11 mouse cellular contexts compared by ENCODE assay signal in genomic region chr8:73201854-73202253, GRCm38 (mm10).
A peak's percentile ranks its signal among the peaks of the same experiment; 100 is the strongest.
DNase-seq lines count a peak whose midpoint lies in the region; ATAC-seq lines count a peak whose summit lies in the region.
"Had no signal": no experiment of that assay in that cellular context is flagged by ENCODE, and none has a peak within 500 bp of the region (broad histone marks: within the 10 kb centered on the region; RNA-seq: fewer than 3 reads in every experiment).

No protein-coding gene starts in this region.

- peak; percentile 9 to 20 for DNase-seq in cerebellum, postnatal 14 days
- DNase-seq in cerebellum, adult 9-11 months, result no peak
- DNase-seq in kidney, adult 9 months, result peak; percentile 26
- peak; percentile 9 for DNase-seq in thymus, postnatal 4 days
- no peak for DNase-seq in thymus, adult 18-20 months
- no peak for DNase-seq in left cerebral cortex, adult 18-20 months (ENCODE audit: low spot score in 2 of 2)
- DNase-seq: cerebellum, adult 18-20 months had no signal

- no peak overlapping the region for H3K9ac ChIP-seq in kidney, embryonic 14.5 days (ENCODE audit: low read depth, low read length)
- H3K9ac ChIP-seq: embryonic facial prominence, embryonic 15.5 days; limb, embryonic 12.5 days had no signal

- H3K4me2 ChIP-seq in kidney, embryonic 14.5 days (replicated peaks; ENCODE audit: low read depth, low read length), result no peak overlapping the region
- H3K4me2 ChIP-seq: embryonic facial prominence, embryonic 15.5 days; limb, embryonic 12.5 days had no signal

- H3K27ac ChIP-seq in kidney, embryonic 14.5 days (ENCODE audit: low read depth, low read length), result no peak overlapping the region
- H3K27ac ChIP-seq: embryonic facial prominence, embryonic 15.5 days; limb, embryonic 12.5 days had no signal

- H3K4me3 ChIP-seq in kidney, embryonic 14.5 days (ENCODE audit: low read length), result no peak overlapping the region
- H3K4me3 ChIP-seq: embryonic facial prominence, embryonic 15.5 days; limb, embryonic 12.5 days had no signal

- no peaks in the 10 kb centered on the region for H3K4me1 ChIP-seq in kidney, embryonic 14.5 days (ENCODE audit: control insufficient read depth, insufficient read depth, low read length)
- H3K4me1 ChIP-seq: embryonic facial prominence, embryonic 15.5 days; limb, embryonic 12.5 days had no signal

- no peaks in the 10 kb centered on the region for H3K36me3 ChIP-seq in kidney, embryonic 14.5 days (ENCODE audit: control insufficient read depth, insufficient read depth, low read length)
- H3K36me3 ChIP-seq: embryonic facial prominence, embryonic 15.5 days; limb, embryonic 12.5 days had no signal

- H3K27me3 ChIP-seq in kidney, embryonic 14.5 days (ENCODE audit: control insufficient read depth, insufficient read depth, low read length), result no peaks in the 10 kb centered on the region
- H3K27me3 ChIP-seq: embryonic facial prominence, embryonic 15.5 days; limb, embryonic 12.5 days had no signal

- no peaks in the 10 kb centered on the region for H3K9me3 ChIP-seq in kidney, embryonic 14.5 days (ENCODE audit: control insufficient read depth, low read length)
- H3K9me3 ChIP-seq: embryonic facial prominence, embryonic 15.5 days; limb, embryonic 12.5 days had no signal

- WGBS in kidney, embryonic 14.5 days, result 67% methylated on average over 2 of the region's 2 CpGs

- no peak for ATAC-seq in kidney, embryonic 14.5 days (ENCODE audit: low FRiP score, low TSS enrichment)
- no peak for ATAC-seq in erythroblast, adult 5-6 weeks (replicated peaks; ENCODE audit: low FRiP score, poor library complexity, severe bottlenecking)

Comparison
In these comparisons a context has a peak if more than half of its experiments do, and no peak if none do; other contexts are left out.
1. DNase-seq: peak in cerebellum, postnatal 14 days (2 of 2), kidney, adult 9 months (single experiment) and thymus, postnatal 4 days (single experiment); none in cerebellum, adult 9-11 months (single experiment), thymus, adult 18-20 months (0 of 2) and left cerebral cortex, adult 18-20 months (0 of 2).